Mouse (Mus musculus): ENCODE results near the gene Gna12.

GRCm38 (mm10) chr5:140784288-140784687 lies 45.9 kb downstream of the Gna12 start:
- TF ChIP-seq CTCF (conservative IDR thresholded peaks at IDR 0.05; ENCODE audit: low read length): no peak
- no peak for TF ChIP-seq POU5F1 (IDR thresholded peaks at IDR 0.05; ENCODE audit: borderline replicate concordance, low read length)
